Mouse (Mus musculus) midbrain, embryonic 15.5 days (tissue): ENCODE data around the gene Med26. TPM values are rescaled to one million over a fixed set of nuclear protein-coding genes. Genes with fewer than 3 reads are reported as not detected.

Source experiments
- ATAC-seq: fragments of 200-750 bp; cut with Nextera tagmentation; replicated peaks from 2 replicates; pipeline ENCODE4 v1.8.0; 2017; ENCODE audit warnings: moderate TSS enrichment
- H3K27ac ChIP-seq: fragments of 300-500 bp; sonication (generic); 2 replicates; pipeline ENCODE4 v1.5.1; 2015; ENCODE audit warnings: mild to moderate bottlenecking, inconsistent platforms
- H3K27me3 ChIP-seq: fragments of 300-500 bp; sonication (generic); replicated peaks from 2 replicates; pipeline ENCODE4 v1.6.1; 2015; ENCODE audit warnings: inconsistent platforms
- H3K36me3 ChIP-seq: fragments of 300-500 bp; sonication (generic); replicated peaks from 2 replicates; pipeline ENCODE4 v1.6.1; 2015; ENCODE audit warnings: inconsistent platforms
- H3K4me1 ChIP-seq: fragments of 300-500 bp; sonication (generic); 2 replicates; pipeline ENCODE4 v1.6.1; 2015; ENCODE audit warnings: inconsistent platforms
- H3K4me2 ChIP-seq: fragments of 300-500 bp; sonication (generic); 2 replicates; pipeline ENCODE4 v1.6.1; 2015; ENCODE audit warnings: inconsistent platforms, mild to moderate bottlenecking, moderate library complexity
- H3K4me3 ChIP-seq: fragments of 300-500 bp; sonication (generic); 2 replicates; pipeline ENCODE4 v1.5.1; 2015; ENCODE audit warnings: mild to moderate bottlenecking, inconsistent platforms
- H3K9ac ChIP-seq: fragments of 300-500 bp; sonication (generic); 2 replicates; pipeline ENCODE4 v1.6.1; 2015; ENCODE audit warnings: mild to moderate bottlenecking, inconsistent platforms
- H3K9me3 ChIP-seq: fragments of 300-500 bp; sonication (generic); 2 replicates; pipeline ENCODE4 v1.6.1; 2016; ENCODE audit warnings: inconsistent platforms
- WGBS: fragments of 180-500 bp; shearing (Covaris S2); methylation state at CpG from one replicate; pipeline ENCODE4 v1.1.7; 2015; ENCODE audit warnings: mixed read lengths; 5-methylcytosine and 5-hydroxymethylcytosine counted together
- microRNA-seq: library from miRNA; unstranded; fragments of <30 nt; microRNA quantifications from one replicate; pipeline ENCODE4, GENCODE M21; 2016
- polyA plus RNA-seq: library from polyadenylated mRNA; unstranded; fragments of >200 nt; fragmentation: Nextera tagmentation; extraction: Ambion mirVana; gene quantifications from 2 replicates; pipeline ENCODE4 v1.2.1, GENCODE M21; 2015

The Med26 gene
- polyA plus RNA-seq, 1 experiment from 2014 or later: 19.1 TPM

DNA sequence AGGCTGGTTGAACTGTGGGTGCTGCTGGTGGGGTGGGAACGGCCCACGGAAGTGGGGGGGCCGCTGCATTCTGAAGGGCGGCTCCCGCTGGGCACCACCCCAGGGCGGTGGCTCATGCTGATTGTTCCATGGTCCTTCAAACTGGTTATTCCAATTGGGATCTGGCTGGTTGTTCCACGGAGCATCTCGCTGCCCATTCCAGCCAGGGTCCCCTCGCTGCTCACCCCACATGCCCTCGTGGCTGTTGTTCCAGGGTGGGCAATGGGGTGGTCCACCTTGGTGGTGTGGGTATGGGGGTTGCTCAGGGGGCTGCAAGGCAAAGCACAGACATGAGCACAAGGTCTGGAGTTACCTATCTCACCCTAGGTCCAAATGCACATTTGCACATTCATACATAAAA lies 83.9 kb downstream of the Med26 start:
- Histone ChIP-seq H3K27me3 (no peaks in the 10 kb centered on the region), H3K9me3 (no peaks in the 10 kb centered on the region), H3K36me3 (peaks cover 94% of the 10 kb centered on the region), H3K4me2 (no peak overlapping the region), H3K27ac (no peak overlapping the region), H3K9ac (no peak overlapping the region), H3K4me1 (no peaks in the 10 kb centered on the region), H3K4me3 (no peak overlapping the region)
- no peak for ATAC-seq
- 98% methylated on average over 10 of the region's 10 CpGs for WGBS

DNA sequence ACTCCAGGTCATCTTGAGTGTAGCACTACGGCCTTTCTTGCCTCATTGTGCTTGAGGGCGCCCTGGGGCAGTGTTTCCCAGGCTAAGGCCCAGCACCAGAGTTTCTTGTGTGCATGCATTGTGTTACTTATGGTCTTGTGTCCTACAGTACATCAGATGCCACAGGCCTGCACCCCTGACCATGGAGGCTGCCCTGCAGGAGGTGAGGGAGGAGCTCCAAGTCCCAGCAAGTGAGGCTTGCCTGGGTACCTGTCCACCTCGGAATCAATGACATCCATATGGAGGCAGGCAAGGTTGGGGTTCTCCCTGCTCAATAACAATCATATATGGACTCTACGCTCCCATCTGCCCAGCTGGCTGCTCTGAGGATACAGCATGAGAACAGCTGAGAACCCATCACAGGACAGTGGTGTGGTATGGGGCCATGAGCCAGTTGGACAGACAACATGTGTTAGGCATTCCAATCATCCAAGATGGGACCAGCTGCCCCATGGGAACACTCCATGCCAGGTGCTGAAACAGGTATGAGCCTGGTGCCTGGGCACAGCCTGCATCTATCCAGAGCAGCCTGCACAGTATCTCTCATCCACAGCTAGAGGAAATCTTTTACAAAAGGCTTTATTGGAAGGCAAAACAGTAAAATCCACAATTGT lies 88.1 kb downstream of the Med26 start:
- Histone ChIP-seq H3K9me3 (no peaks in the 10 kb centered on the region), H3K4me3 (no peak overlapping the region), H3K27me3 (no peaks in the 10 kb centered on the region), H3K27ac (no peak overlapping the region), H3K36me3 (peaks cover 72% of the 10 kb centered on the region), H3K4me1 (no peaks in the 10 kb centered on the region), H3K9ac (no peak overlapping the region), H3K4me2 (no peak overlapping the region)
- no peak for ATAC-seq
- 93% methylated on average over 4 of the region's 4 CpGs for WGBS

DNA sequence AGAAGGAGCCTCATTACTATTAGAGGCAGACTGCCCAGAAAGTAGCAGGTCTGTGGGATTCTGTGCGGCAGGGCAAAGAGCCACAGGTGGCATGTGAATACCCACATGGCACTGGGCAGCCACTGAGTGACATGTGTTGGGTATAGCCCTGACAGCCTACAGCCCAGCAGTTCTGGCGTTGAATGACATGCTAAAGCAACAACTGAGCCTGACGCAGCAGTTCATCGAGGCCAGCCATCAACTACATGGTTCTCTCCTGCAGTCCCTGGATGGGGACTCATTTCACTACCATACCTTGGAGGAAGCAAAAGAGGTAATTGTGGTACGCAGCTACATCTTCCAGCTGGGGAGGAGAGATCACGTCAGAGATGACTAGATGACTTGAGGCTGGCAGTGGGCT lies 89.6 kb downstream of the Med26 start:
- ATAC-seq: no peak
- WGBS: 90% methylated on average over 6 of the region's 6 CpGs
- Histone ChIP-seq H3K4me3 (no peak overlapping the region), H3K9ac (no peak overlapping the region), H3K27ac (no peak overlapping the region), H3K9me3 (no peaks in the 10 kb centered on the region), H3K27me3 (no peaks in the 10 kb centered on the region), H3K36me3 (peaks cover 68% of the 10 kb centered on the region), H3K4me1 (no peaks in the 10 kb centered on the region), H3K4me2 (no peak overlapping the region)

DNA sequence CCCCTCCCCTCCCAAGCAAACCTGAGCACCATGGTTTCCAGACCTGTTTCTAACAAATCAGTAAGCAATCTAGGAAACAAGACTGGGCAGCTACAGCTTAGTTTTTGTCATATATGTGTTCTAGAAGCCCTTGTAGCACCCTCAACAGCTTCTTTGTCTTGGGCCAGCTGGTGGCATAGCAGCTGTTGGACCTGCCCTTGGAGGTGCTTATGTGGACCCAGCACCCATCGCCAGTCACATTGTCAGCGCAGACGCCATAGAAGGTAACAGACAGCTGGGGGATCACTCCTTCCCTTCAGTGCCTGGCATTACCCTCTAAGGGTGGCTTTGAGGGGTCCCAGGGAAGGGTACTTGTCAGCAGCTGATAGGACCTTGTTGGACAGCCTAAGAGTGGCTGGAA lies 90.3 kb downstream of the Med26 start:
- H3K9me3 ChIP-seq: no peaks in the 10 kb centered on the region
- WGBS: 94% methylated on average over 3 of the region's 3 CpGs

DNA sequence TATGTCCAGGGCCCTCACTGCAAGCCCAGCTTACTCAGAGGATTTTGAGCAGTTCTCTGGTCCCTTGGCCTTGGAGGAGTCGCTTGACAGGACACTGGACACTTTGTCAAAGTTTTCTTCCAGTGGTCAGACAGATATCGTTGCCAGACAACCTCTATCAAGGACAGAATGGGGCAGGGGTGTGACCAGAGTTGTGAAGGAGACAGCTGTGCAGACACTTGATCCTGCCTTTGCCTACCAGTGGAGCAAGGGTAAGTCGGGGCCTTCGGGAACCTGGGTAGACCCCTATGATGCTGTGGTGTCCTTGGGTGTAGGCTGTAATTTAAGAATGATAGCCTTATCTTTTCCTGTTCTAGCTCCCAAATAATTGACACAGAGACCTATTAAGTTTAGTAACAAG lies 92.8 kb downstream of the Med26 start:
- H3K36me3 ChIP-seq: peaks cover 54% of the 10 kb centered on the region
- no peak overlapping the region for H3K4me2 ChIP-seq
- no peaks in the 10 kb centered on the region for H3K27me3 ChIP-seq
- no peak overlapping the region for H3K9ac ChIP-seq
- no peak overlapping the region for H3K4me3 ChIP-seq
- 86% methylated on average over 4 of the region's 4 CpGs for WGBS
- H3K27ac ChIP-seq: no peak overlapping the region
- no peaks in the 10 kb centered on the region for H3K4me1 ChIP-seq
- ATAC-seq: no peak
- H3K9me3 ChIP-seq: no peaks in the 10 kb centered on the region

More for the DNA sequence above, 90.3 kb downstream of the Med26 start:
- no peaks in the 10 kb centered on the region for H3K27me3 ChIP-seq
- H3K4me3 ChIP-seq: no peak overlapping the region
- H3K4me2 ChIP-seq: no peak overlapping the region
- H3K4me1 ChIP-seq: no peaks in the 10 kb centered on the region
- H3K36me3 ChIP-seq: peaks cover 63% of the 10 kb centered on the region
- no peak overlapping the region for H3K9ac ChIP-seq
- no peak overlapping the region for H3K27ac ChIP-seq
- ATAC-seq: no peak

DNA sequence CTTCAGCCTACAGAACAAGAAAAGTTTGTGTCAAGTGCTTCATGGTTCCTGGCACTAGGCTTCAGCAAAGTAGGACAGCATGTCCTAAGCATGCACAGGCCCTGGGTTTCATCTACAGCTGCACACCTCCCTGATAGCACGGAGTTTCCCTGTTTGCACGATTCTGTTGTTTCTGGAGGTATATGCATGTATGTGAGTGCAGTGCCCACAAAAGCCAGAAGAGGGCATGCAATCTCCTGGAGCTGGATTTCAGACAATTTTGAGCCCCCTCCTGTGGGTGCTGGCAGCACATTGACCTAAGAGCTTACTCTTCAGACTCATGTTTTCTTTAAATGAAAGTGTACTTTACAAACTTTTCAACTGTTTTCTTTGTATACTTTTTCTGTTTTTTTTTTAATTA lies 94.2 kb downstream of the Med26 start:
- no peaks in the 10 kb centered on the region for H3K4me1 ChIP-seq
- H3K9me3 ChIP-seq: no peaks in the 10 kb centered on the region
- 95% methylated on average over 2 of the region's 2 CpGs for WGBS

DNA sequence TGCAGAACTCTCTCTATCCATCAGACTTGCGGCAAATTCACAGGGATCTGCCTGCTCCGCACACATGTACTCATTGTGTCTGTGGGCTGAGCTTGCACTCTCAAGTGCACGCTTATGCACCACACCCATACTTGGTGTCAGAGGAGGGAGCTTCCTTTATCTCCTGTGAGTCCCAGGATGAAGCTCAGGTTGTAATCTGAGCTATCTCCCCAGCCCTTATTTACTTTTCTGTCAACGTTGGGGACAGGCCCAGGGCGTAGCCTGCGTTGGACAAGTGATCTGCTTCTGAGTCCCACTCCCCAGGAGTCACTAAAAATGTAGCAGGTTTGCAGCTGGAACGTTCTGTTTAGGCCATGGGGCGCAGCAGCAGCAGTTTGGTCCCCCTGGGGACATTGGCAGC lies 96.6 kb downstream of the Med26 start:
- ATAC-seq: no peak
- Histone ChIP-seq H3K9me3 (no peaks in the 10 kb centered on the region), H3K4me1 (0 out of 2 replicates have a peak, but pooled peaks cover 10% of the 10 kb centered on the region), H3K36me3 (peaks cover 42% of the 10 kb centered on the region), H3K4me2 (no peak overlapping the region), H3K27me3 (no peaks in the 10 kb centered on the region), H3K27ac (no peak overlapping the region), H3K9ac (no peak overlapping the region), H3K4me3 (no peak overlapping the region)
- WGBS: 95% methylated on average over 8 of the region's 8 CpGs

More for the DNA sequence above, 94.2 kb downstream of the Med26 start:
- peaks cover 52% of the 10 kb centered on the region for H3K36me3 ChIP-seq
- no peak overlapping the region for H3K27ac ChIP-seq
- H3K4me2 ChIP-seq: no peak overlapping the region
- ATAC-seq: no peak
- H3K4me3 ChIP-seq: no peak overlapping the region
- H3K27me3 ChIP-seq: no peaks in the 10 kb centered on the region
- no peak overlapping the region for H3K9ac ChIP-seq

DNA sequence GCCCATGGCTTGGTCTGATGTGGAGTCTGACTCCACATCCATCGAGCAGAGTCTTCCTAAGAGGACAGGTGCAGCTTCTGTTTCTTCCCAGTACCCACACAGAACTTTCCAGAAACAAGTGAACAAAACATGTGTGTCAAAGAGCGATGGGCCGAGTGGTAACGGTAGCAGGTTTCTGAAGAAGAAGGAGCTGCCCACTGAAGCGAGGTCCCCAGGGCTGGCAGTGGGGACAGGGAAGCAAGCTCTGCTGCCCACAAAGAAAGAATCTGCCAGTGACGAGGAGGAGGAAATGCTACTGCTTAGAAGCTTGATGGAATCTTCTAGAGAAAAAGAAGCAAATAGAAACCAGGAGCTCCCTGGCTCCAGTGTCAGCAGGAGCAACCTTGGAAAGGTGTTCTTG lies 103.0 kb downstream of the Med26 start:
- ATAC-seq: no peak
- H3K4me3 ChIP-seq: no peak overlapping the region
- peaks cover 8% of the 10 kb centered on the region; the same call in 1 of the 2 replicates for H3K36me3 ChIP-seq
- H3K9ac ChIP-seq: no peak overlapping the region
- no peaks in the 10 kb centered on the region for H3K9me3 ChIP-seq
- no peak overlapping the region for H3K4me2 ChIP-seq
- no peak overlapping the region for H3K27ac ChIP-seq
- H3K27me3 ChIP-seq: no peaks in the 10 kb centered on the region
- WGBS: 95% methylated on average over 6 of the region's 6 CpGs
- H3K4me1 ChIP-seq: peaks cover 32% of the 10 kb centered on the region

Small RNAs within 50 kb of the gene (microRNA-seq; reads per million reads assigned to microRNA genes)
- gene Gm28019: not detected
- gene Mir7068: 1.3 reads per million

Other genes starting within 250 kb of the Med26 start
- 9.0 and 11.9 TPM in 2 replicates for gene Gm10282, start 243.0 kb downstream of the Med26 start, polyA plus RNA-seq
- gene Klf2, start 229.2 kb downstream of the Med26 start, polyA plus RNA-seq: 4.7 and 5.4 TPM in 2 replicates
- 63.6 and 63.7 TPM in 2 replicates for gene Eps15l1, start 126.8 kb downstream of the Med26 start, polyA plus RNA-seq
- gene Calr3, start 104.4 kb downstream of the Med26 start, polyA plus RNA-seq: 1.0 and 1.3 TPM in 2 replicates
- gene 1700030K09Rik, start 104.4 kb downstream of the Med26 start, polyA plus RNA-seq: 18.6 and 20.4 TPM in 2 replicates
- 53.0 and 59.1 TPM in 2 replicates for gene Cherp, start 73.0 kb downstream of the Med26 start, polyA plus RNA-seq
- 16.5 and 17.6 TPM in 2 replicates for gene Slc35e1, start 55.7 kb downstream of the Med26 start, polyA plus RNA-seq
- gene Smim7, start 22.8 kb upstream of the Med26 start, polyA plus RNA-seq: 120 and 129 TPM in 2 replicates
- 24.5 and 27.0 TPM in 2 replicates for gene Tmem38a, start 23.8 kb upstream of the Med26 start, polyA plus RNA-seq
- gene Nwd1, start 98.4 kb upstream of the Med26 start, polyA plus RNA-seq: 1.7 TPM in 2 replicates
- 180 and 185 TPM in 2 replicates for gene Sin3b, start 175.0 kb upstream of the Med26 start, polyA plus RNA-seq
- 0.59 and 0.69 TPM in 2 replicates for gene F2rl3, start 213.6 kb upstream of the Med26 start, polyA plus RNA-seq